Mouse (Mus musculus) hindbrain, embryonic 12.5 days (tissue): Measurements from ENCODE around the gene Prpf19. TPM values are rescaled to one million over a fixed set of nuclear protein-coding genes. Genes with fewer than 3 reads are reported as not detected.

Experiments used
- ATAC-seq: fragments of 200-750 bp; cut with Nextera tagmentation; 2 replicates; pipeline ENCODE4 v1.8.0; 2017; ENCODE audit warnings: moderate TSS enrichment; ENCODE audit not compliant: low FRiP score
- H3K27ac ChIP-seq: fragments of 300-500 bp; sonication (generic); 2 replicates; pipeline ENCODE4 v1.5.1; 2016; ENCODE audit warnings: mild to moderate bottlenecking
- H3K27me3 ChIP-seq: fragments of 300-500 bp; sonication (generic); 2 replicates; pipeline ENCODE4 v1.6.1; 2016; ENCODE audit warnings: mild to moderate bottlenecking
- H3K36me3 ChIP-seq: fragments of 300-500 bp; sonication (generic); 2 replicates; pipeline ENCODE4 v1.6.1; 2016; ENCODE audit warnings: mild to moderate bottlenecking
- H3K4me1 ChIP-seq: fragments of 300-500 bp; sonication (generic); 2 replicates; pipeline ENCODE4 v1.6.1; 2016
- H3K4me2 ChIP-seq: fragments of 300-500 bp; sonication (generic); replicated peaks from 2 replicates; pipeline ENCODE4 v1.6.1; 2016; ENCODE audit warnings: mild to moderate bottlenecking
- H3K4me3 ChIP-seq: fragments of 300-500 bp; sonication (generic); 2 replicates; pipeline ENCODE4 v1.5.1; 2016; ENCODE audit warnings: mild to moderate bottlenecking
- H3K9ac ChIP-seq: fragments of 300-500 bp; sonication (generic); 2 replicates; pipeline ENCODE4 v1.6.1; 2016; ENCODE audit warnings: mild to moderate bottlenecking, moderate library complexity
- H3K9me3 ChIP-seq: fragments of 300-500 bp; sonication (generic); replicated peaks from 2 replicates; pipeline ENCODE4 v1.6.1; 2016; ENCODE audit warnings: mild to moderate bottlenecking
- WGBS: fragments of 180-500 bp; shearing (Covaris S2); methylation state at CpG from one replicate; pipeline ENCODE4 v1.1.7; 2016; 5-methylcytosine and 5-hydroxymethylcytosine counted together
- polyA plus RNA-seq: library from polyadenylated mRNA; unstranded; fragments of >200 nt; fragmentation: Nextera tagmentation; extraction: Ambion mirVana; gene quantifications from 2 replicates; pipeline ENCODE4 v1.2.1, GENCODE M21; 2016

Gene Prpf19
- polyA plus RNA-seq, 1 experiment from 2014 or later: 37.7 TPM

DNA sequence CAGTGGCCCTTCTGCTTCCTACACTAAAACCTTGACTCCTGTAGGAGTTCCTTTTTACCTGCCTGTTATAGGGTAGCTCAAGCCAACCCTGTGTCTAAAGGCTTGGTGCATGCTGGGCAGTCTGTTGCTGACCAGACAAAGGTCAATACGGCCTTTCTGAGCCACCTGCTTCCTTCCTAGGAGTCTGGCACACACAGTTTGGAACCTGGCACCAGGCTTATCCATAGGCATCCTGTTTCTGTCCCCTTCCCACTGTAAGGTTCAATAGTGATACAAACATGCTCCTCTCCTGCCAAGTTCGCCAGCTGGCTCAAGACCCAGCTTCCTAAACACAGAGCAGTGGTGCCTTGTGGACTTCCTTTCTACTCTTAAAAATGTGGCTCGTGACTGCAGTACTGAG lies 51.5 kb downstream of the Prpf19 start:
- Histone ChIP-seq H3K4me1 (peaks cover 29% of the 10 kb centered on the region), H3K4me3 (no peak overlapping the region), H3K9ac (no peak overlapping the region), H3K36me3 (peaks cover 39% of the 10 kb centered on the region), H3K27ac (no peak overlapping the region), H3K9me3 (no peaks in the 10 kb centered on the region), H3K4me2 (peak overlapping the region; percentile 100; the same call in 1 of the 2 replicates), H3K27me3 (peaks cover 3% of the 10 kb centered on the region)
- 84% methylated on average over 3 of the region's 3 CpGs for WGBS
- ATAC-seq: no peak

DNA sequence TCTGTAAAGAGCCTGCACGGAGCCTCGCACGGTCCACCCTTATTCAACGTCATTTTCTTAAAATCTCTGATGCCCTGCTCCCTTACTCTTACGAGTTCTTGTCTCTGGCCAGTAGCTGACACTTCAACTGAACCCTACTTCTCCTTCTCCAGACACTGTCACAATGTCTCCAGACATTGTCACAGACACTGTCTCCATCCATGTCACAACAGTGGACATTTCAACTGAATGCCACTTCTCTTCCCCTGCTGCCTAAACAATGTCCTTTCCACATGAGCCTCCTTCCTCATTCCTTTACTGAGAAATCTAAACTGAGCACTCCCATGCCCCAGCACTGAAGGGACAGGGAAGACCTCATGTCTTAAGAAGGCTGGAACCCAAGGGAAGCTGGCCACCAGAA lies 52.2 kb downstream of the Prpf19 start:
- no peaks in the 10 kb centered on the region for H3K9me3 ChIP-seq
- ATAC-seq: no peak
- H3K4me2 ChIP-seq: peak overlapping the region; percentile 100
- H3K27me3 ChIP-seq: peaks cover 3% of the 10 kb centered on the region
- peak overlapping the region; percentile 72 for H3K4me3 ChIP-seq
- peaks cover 35% of the 10 kb centered on the region for H3K4me1 ChIP-seq
- WGBS: 92% methylated on average over 5 of the region's 5 CpGs
- no peak overlapping the region for H3K27ac ChIP-seq
- peak overlapping the region; percentile 82 for H3K9ac ChIP-seq
- H3K36me3 ChIP-seq: peaks cover 33% of the 10 kb centered on the region

GRCm38 (mm10) chr19:10948416-10948815 lies 53.4 kb downstream of the Prpf19 start:
- under 1% methylated on average over 20 of the region's 20 CpGs for WGBS
- ATAC-seq: no peak; the same call in 1 of the 2 replicates

DNA sequence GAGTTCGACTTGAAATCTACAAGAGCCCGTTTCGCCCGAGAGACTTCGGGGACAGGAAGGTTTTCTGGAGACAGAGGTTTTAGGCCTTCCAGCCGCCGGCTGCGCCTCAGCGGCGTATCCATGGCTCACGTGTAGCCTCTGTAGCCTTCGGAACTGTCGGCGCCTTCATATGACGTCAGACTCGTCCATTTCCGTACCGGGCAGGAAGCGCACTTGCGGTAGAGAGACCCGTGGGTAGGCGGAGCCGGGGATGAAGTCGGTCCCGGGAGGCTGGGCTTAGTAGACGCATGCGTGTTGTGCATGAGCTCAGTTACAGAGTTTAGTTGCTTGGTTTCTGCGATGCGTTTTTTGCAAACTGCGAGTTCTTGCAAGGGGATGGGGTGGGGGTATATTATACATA lies 54.1 kb downstream of the Prpf19 start, which contains the start of gene Ccdc86:
Gene Ccdc86, minus strand, starts transcription at position 155 of the 400 bp plus-strand sequence.
- peak within 1 kb of the TSS; percentile 82 for H3K9ac ChIP-seq
- H3K36me3 ChIP-seq: peaks cover 14% of the 10 kb centered on the region
- peak within 1 kb of the TSS; percentile 72 for H3K4me3 ChIP-seq
- H3K9me3 ChIP-seq: no peaks in the 10 kb centered on the region
- peak within 1 kb of the TSS; percentile 100 for H3K4me2 ChIP-seq
- H3K27me3 ChIP-seq: peaks cover 3% of the 10 kb centered on the region; the same call in 1 of the 2 replicates
- peak; percentile 98 for ATAC-seq
- WGBS: 0% methylated on average over 30 of the region's 30 CpGs
- peaks cover 39% of the 10 kb centered on the region for H3K4me1 ChIP-seq
- peak within 1 kb of the TSS; percentile 23; the same call in 1 of the 2 replicates for H3K27ac ChIP-seq

More at GRCm38 (mm10) chr19:10948416-10948815, 53.4 kb downstream of the Prpf19 start:
- Histone ChIP-seq H3K9ac (peak overlapping the region; percentile 82), H3K27ac (no peak overlapping the region), H3K4me2 (peak overlapping the region; percentile 100), H3K4me1 (peaks cover 39% of the 10 kb centered on the region), H3K4me3 (peak overlapping the region; percentile 72), H3K9me3 (no peaks in the 10 kb centered on the region), H3K36me3 (peaks cover 21% of the 10 kb centered on the region), H3K27me3 (peaks cover 3% of the 10 kb centered on the region; the same call in 1 of the 2 replicates)

DNA sequence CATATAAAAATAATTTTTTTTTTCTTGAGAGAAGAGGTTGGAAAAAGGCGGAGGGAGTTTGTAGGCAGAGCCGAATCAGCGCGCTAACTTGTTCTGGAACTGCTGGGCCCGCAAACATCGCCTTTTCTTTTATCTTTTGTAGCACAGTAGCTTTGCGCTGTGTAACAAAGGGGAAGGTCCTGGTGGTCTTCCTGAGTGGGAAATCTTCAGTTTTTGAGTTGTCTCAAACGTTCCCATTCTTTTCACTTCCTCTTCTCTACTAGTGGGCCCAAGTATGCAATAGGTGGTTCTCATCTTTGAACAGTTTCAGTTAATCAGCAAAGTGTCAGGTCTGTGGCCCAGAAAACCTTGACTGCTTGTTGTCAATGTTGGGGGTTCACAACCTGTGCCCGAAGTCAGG lies 54.5 kb downstream of the Prpf19 start:
- Histone ChIP-seq H3K36me3 (peaks cover 10% of the 10 kb centered on the region), H3K4me2 (peak overlapping the region; percentile 100), H3K4me3 (peak overlapping the region; percentile 72), H3K9ac (peak overlapping the region; percentile 41), H3K27me3 (peaks cover 3% of the 10 kb centered on the region; the same call in 1 of the 2 replicates), H3K9me3 (no peaks in the 10 kb centered on the region), H3K27ac (peak overlapping the region; percentile 23; the same call in 1 of the 2 replicates), H3K4me1 (peaks cover 39% of the 10 kb centered on the region)
- 37% methylated on average over 9 of the region's 9 CpGs for WGBS
- ATAC-seq: no peak; the same call in 1 of the 2 replicates

DNA sequence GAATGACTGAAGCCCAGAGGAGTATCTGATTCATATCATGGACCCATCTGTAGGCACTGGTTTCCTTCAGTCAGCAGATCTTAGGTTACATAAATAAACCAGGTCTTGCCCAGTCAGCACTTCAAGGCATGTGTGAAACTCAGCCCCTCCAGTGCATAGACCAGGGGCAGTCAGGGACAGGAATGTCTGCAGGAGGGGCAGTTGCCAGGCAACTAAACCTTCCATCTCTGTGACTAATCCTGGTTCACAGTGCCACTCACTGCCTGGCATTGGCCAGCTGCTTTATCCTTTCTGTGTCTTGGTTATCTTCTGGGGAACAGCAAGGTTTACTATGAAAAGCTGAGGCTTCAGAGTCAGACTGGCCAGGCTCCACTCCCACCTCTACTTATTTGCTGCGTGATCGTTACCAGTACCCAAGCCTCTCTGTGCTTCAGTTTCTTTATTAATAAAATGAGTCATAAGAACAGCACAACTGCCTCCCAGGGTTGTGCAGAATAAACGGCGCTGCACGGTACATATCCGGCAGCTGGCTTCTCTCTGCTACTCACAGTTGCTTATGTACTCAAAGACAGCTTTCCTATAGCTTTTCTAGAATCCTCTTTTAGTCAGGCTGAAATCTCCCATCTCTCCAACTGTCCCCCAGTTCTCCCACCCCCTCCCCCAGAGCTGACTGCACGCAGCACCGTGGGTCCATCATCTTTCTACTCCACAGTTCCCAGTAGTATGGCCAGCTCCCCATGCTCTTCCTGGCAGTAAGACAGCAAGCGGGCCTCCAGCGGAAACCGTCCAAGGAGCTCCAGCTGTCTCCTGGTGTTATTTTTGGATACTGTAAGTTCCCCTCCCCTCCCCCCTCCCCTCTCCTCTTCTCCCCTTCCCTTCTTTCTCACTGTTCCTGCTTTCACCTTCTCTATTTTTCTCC lies 57.2 kb downstream of the Prpf19 start:
- Histone ChIP-seq H3K9ac (no peak overlapping the region), H3K4me1 (peaks cover 28% of the 10 kb centered on the region), H3K4me2 (no peak overlapping the region), H3K27me3 (peaks cover 3% of the 10 kb centered on the region; the same call in 1 of the 2 replicates), H3K27ac (0 out of 2 replicates have a peak overlapping the region, but pooled peaks have one; percentile 2), H3K36me3 (no peaks in the 10 kb centered on the region), H3K9me3 (no peaks in the 10 kb centered on the region), H3K4me3 (no peak overlapping the region)
- ATAC-seq: no peak
- 66% methylated on average over 11 of the region's 11 CpGs for WGBS

Other genes with a start within 250 kb of the Prpf19 start
- not detected in 2 replicates for gene Pga5, start 217.2 kb upstream of the Prpf19 start, polyA plus RNA-seq
- gene Vps37c, start 206.5 kb upstream of the Prpf19 start, polyA plus RNA-seq: 36.6 and 37.5 TPM in 2 replicates
- gene Cd5, start 156.2 kb upstream of the Prpf19 start, polyA plus RNA-seq: 0.17 and 0.31 TPM in 2 replicates
- gene Cd6, start 65.2 kb upstream of the Prpf19 start, polyA plus RNA-seq: not detected in 2 replicates
- gene Slc15a3, start 55.5 kb upstream of the Prpf19 start, polyA plus RNA-seq: 0.26 and 0.51 TPM in 2 replicates
- 147 and 151 TPM in 2 replicates for gene Tmem132a, start 25.3 kb upstream of the Prpf19 start, polyA plus RNA-seq
- 46.0 and 46.2 TPM in 2 replicates for gene Tmem109, start 13.2 kb upstream of the Prpf19 start, polyA plus RNA-seq
- gene Zp1, start 25.4 kb downstream of the Prpf19 start, polyA plus RNA-seq: not detected in 2 replicates
- 0.09 and 0.10 TPM in 2 replicates for gene Ptgdr2, start 41.9 kb downstream of the Prpf19 start, polyA plus RNA-seq
- gene Ccdc86, start 54.0 kb downstream of the Prpf19 start, polyA plus RNA-seq: 21.5 and 21.7 TPM in 2 replicates
- not detected in 2 replicates for gene Ms4a10, start 79.4 kb downstream of the Prpf19 start, polyA plus RNA-seq
- not detected in 2 replicates for gene Ms4a15, start 98.0 kb downstream of the Prpf19 start, polyA plus RNA-seq
- not detected in 2 replicates for gene Ms4a18, start 122.8 kb downstream of the Prpf19 start, polyA plus RNA-seq
- gene Ms4a8a, start 185.9 kb downstream of the Prpf19 start, polyA plus RNA-seq: not detected in 2 replicates
- not detected in 2 replicates for gene 1700017D01Rik, start 235.6 kb downstream of the Prpf19 start, polyA plus RNA-seq